In the genomic region with DNA sequence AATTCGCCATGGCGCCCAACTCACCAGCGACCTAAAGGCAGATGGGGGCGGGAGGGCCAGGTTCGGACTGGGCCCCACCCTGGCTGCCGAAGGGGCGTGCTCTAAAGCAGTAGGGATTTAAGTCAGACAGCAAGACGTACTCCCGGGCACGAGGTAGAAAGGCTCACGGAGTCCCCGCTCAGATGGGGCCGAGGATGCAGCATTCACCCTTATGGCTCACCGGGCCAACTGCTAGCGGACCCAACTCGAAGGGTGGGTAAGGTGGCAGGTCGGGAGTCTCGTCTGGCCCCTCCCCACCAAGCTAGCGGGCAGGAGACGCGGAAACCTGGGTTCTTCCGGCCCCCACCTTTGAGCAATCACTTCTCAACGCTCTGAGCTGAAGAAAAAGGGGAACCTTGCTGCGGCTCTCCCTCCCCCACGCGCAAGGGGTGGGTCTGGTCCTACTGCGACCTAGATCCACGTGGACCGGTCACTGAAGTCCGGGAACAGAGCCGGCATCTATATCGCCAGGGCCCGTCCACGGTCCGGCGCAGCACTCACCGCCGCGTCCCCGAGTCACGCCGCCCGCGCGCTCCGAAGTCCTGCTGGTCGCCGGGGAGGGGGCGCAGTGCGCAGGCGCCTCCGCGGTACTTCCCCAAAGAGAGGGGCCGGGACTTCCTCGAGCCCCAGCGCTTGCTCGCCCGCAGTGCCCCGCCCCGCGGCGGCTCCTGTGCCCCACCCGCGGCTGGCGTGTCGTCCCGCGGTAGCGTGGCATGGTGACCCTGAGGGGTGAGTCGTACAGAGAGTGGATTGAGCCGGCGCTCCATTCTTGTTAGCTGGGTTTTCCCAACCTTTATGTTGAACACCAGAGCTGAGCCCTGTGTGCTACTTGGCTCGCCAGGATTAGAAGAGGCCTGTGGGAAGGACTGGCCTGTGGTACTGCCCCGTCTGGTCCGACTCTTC, we compare ENCODE assay signal across 8 mouse cellular contexts. TPM values are rescaled to one million over a fixed set of nuclear protein-coding genes. Genes with fewer than 3 reads are reported as not detected.
A peak's percentile ranks its signal among the peaks of the same experiment; 100 is the strongest.
DNase-seq lines count a peak whose midpoint lies in the region; ATAC-seq and TF ChIP-seq lines count a peak whose summit lies in the region.

A gene (minus strand): TSS at position 639 of the 942 bp plus-strand sequence.

- no peaks in the 10 kb centered on the region; the same call in 1 of the 2 replicates for H3K4me1 ChIP-seq in forebrain, embryonic 11.5 days (replicated peaks; ENCODE audit: control insufficient read depth, insufficient read depth, low read length)
- peaks cover 15% of the 10 kb centered on the region for H3K4me1 ChIP-seq in heart, embryonic 15.5 days (replicated peaks)
- no peaks in the 10 kb centered on the region; the same call in 1 of the 2 replicates for H3K4me1 ChIP-seq in liver, embryonic 16.5 days (ENCODE audit: control insufficient read depth, low read depth, low read length)
- H3K4me1 ChIP-seq in neural tube, embryonic 12.5 days, result peaks cover 13% of the 10 kb centered on the region
- peaks cover 21% of the 10 kb centered on the region for H3K4me1 ChIP-seq in testis, adult 2 months (ENCODE audit: control insufficient read depth, insufficient read depth, low read length)

- ATAC-seq in forebrain, embryonic 11.5 days (replicated peaks; ENCODE audit: low FRiP score), result peak; percentile 91
- peak; percentile 85 for ATAC-seq in heart, embryonic 15.5 days (replicated peaks; ENCODE audit: insufficient number of reproducible peaks, insufficient read depth, low FRiP score, low read depth)
- peak; percentile 74 for ATAC-seq in liver, embryonic 16.5 days (ENCODE audit: low read depth)
- ATAC-seq in neural tube, embryonic 12.5 days (ENCODE audit: low FRiP score, low read depth), result peak; percentile 78

- WGBS in forebrain, embryonic 11.5 days, result under 1% methylated on average over 74 of the region's 75 CpGs
- WGBS in heart, embryonic 15.5 days, result under 1% methylated on average over 75 of the region's 75 CpGs
- under 1% methylated on average over 74 of the region's 75 CpGs for WGBS in liver, embryonic 16.5 days (ENCODE audit: insufficient replicate concordance)
- under 1% methylated on average over 75 of the region's 75 CpGs for WGBS in neural tube, embryonic 12.5 days

- DNase-seq in CD4-positive, CD25-positive, alpha-beta regulatory T cell, adult 2 months (ENCODE audit: low read depth, low spot score), result peak; percentile 93
- peak; percentile 92 for DNase-seq in brain, embryonic 14.5 days (ENCODE audit: low read depth)
- peak; percentile 88 for DNase-seq in forebrain, embryonic 11.5 days (ENCODE audit: low spot score)
- DNase-seq in kidney, postnatal 25 days, result peak; percentile 77 to 88

- TF ChIP-seq POLR2A in brain, embryonic 14.5 days (IDR thresholded peaks at IDR 0.05; ENCODE audit: borderline replicate concordance, extremely low read depth, insufficient read depth, insufficient read length, poor library complexity, severe bottlenecking), result peak; percentile 70
- TF ChIP-seq POLR2A in testis, adult 2 months (IDR thresholded peaks at IDR 0.05; ENCODE audit: control insufficient read depth, low read depth, low read length), result peak; percentile 57

- no peaks in the 10 kb centered on the region; the same call in 1 of the 2 replicates for H3K36me3 ChIP-seq in forebrain, embryonic 11.5 days (ENCODE audit: control insufficient read depth, insufficient read depth, low read length)
- H3K36me3 ChIP-seq in heart, embryonic 15.5 days, result peaks cover 10% of the 10 kb centered on the region
- H3K36me3 ChIP-seq in liver, embryonic 16.5 days (ENCODE audit: control insufficient read depth, insufficient read depth), result no peaks in the 10 kb centered on the region
- H3K36me3 ChIP-seq in neural tube, embryonic 12.5 days, result peaks cover 10% of the 10 kb centered on the region
- no peaks in the 10 kb centered on the region for H3K36me3 ChIP-seq in testis, adult 2 months (ENCODE audit: control insufficient read depth, insufficient read depth, low read length)

- H3K4me3 ChIP-seq in forebrain, embryonic 11.5 days (ENCODE audit: low read depth, low read length), result peak within 1 kb of the TSS; percentile 70
- H3K4me3 ChIP-seq in heart, embryonic 15.5 days, result peak within 1 kb of the TSS; percentile 66
- H3K4me3 ChIP-seq in liver, embryonic 16.5 days (ENCODE audit: low read depth, low read length), result peak within 1 kb of the TSS; percentile 49
- peak within 1 kb of the TSS; percentile 61 for H3K4me3 ChIP-seq in neural tube, embryonic 12.5 days
- peak within 1 kb of the TSS; percentile 92 for H3K4me3 ChIP-seq in testis, adult 2 months (ENCODE audit: control insufficient read depth, low read depth, low read length)

- peak within 1 kb of the TSS; percentile 75 for H3K4me2 ChIP-seq in forebrain, embryonic 11.5 days (ENCODE audit: low read depth, low read length, severe bottlenecking)
- H3K4me2 ChIP-seq in heart, embryonic 15.5 days, result peak within 1 kb of the TSS; percentile 93
- H3K4me2 ChIP-seq in liver, embryonic 16.5 days (ENCODE audit: low read depth, low read length), result peak within 1 kb of the TSS; percentile 67
- H3K4me2 ChIP-seq in neural tube, embryonic 12.5 days (replicated peaks), result peak within 1 kb of the TSS; percentile 91

- H3K27ac ChIP-seq in forebrain, embryonic 11.5 days (ENCODE audit: low read depth, low read length), result peak within 1 kb of the TSS; percentile 37; the same call in 1 of the 2 replicates
- peak within 1 kb of the TSS; percentile 33 for H3K27ac ChIP-seq in heart, embryonic 15.5 days
- H3K27ac ChIP-seq in liver, embryonic 16.5 days (ENCODE audit: low read length), result peak within 1 kb of the TSS; percentile 10; the same call in 1 of the 2 replicates
- no peak within 1 kb of the TSS for H3K27ac ChIP-seq in neural tube, embryonic 12.5 days
- peak within 1 kb of the TSS; percentile 55 for H3K27ac ChIP-seq in testis, adult 2 months (ENCODE audit: control insufficient read depth, insufficient read depth, low read depth, low read length)

- H3K9ac ChIP-seq in forebrain, embryonic 11.5 days (ENCODE audit: low read length), result peak within 1 kb of the TSS; percentile 89
- H3K9ac ChIP-seq in heart, embryonic 15.5 days, result peak within 1 kb of the TSS; percentile 75
- H3K9ac ChIP-seq in liver, embryonic 16.5 days (ENCODE audit: low read depth, low read length), result peak within 1 kb of the TSS; percentile 38
- peak within 1 kb of the TSS; percentile 72 for H3K9ac ChIP-seq in neural tube, embryonic 12.5 days

- no peaks in the 10 kb centered on the region for H3K27me3 ChIP-seq in forebrain, embryonic 11.5 days (ENCODE audit: control insufficient read depth, insufficient read depth, low read length)
- H3K27me3 ChIP-seq in heart, embryonic 15.5 days, result 0 out of 2 replicates have a peak, but pooled peaks cover 4% of the 10 kb centered on the region
- peaks cover 15% of the 10 kb centered on the region for H3K27me3 ChIP-seq in liver, embryonic 16.5 days (ENCODE audit: control insufficient read depth, insufficient read depth, low read depth, low read length)
- H3K27me3 ChIP-seq in neural tube, embryonic 12.5 days (replicated peaks), result no peaks in the 10 kb centered on the region
- H3K27me3 ChIP-seq in testis, adult 2 months (ENCODE audit: control insufficient read depth, insufficient read depth, low read length), result no peaks in the 10 kb centered on the region

- no peaks in the 10 kb centered on the region for H3K9me3 ChIP-seq in forebrain, embryonic 11.5 days (ENCODE audit: control insufficient read depth, low read length)
- H3K9me3 ChIP-seq in heart, embryonic 15.5 days (replicated peaks), result no peaks in the 10 kb centered on the region
- H3K9me3 ChIP-seq in liver, embryonic 16.5 days (replicated peaks; ENCODE audit: control insufficient read depth, low read length), result no peaks in the 10 kb centered on the region
- no peaks in the 10 kb centered on the region for H3K9me3 ChIP-seq in neural tube, embryonic 12.5 days

- TF ChIP-seq CTCF in brain, embryonic 14.5 days (IDR thresholded peaks at IDR 0.05; ENCODE audit: borderline replicate concordance, extremely low read depth, insufficient read depth, insufficient read length), result no peak
- TF ChIP-seq CTCF in testis, adult 2 months (IDR thresholded peaks at IDR 0.05; ENCODE audit: control insufficient read depth, insufficient read depth, insufficient replicate concordance, low read depth, low read length), result no peak

RNA-seq across cellular contexts. Expression of the gene that starts here (rescaled TPM):
- polyA plus RNA-seq in brain, embryonic 14.5 days (2012; rRNA removed), result 75.9 and 87.7 TPM in 2 replicates
- 64.7 and 74.8 TPM in 2 replicates for polyA plus RNA-seq in forebrain, embryonic 11.5 days (2014; fragmentation: Nextera tagmentation; extraction: Ambion mirVana)
- polyA plus RNA-seq in heart, embryonic 15.5 days (2015; fragmentation: Nextera tagmentation; extraction: Ambion mirVana), result 30.9 and 45.3 TPM in 2 replicates
- polyA plus RNA-seq in liver, embryonic 16.5 days (2015; fragmentation: Nextera tagmentation; extraction: Ambion mirVana), result 19.0 and 19.7 TPM in 2 replicates
- polyA plus RNA-seq in neural tube, embryonic 12.5 days (2016; fragmentation: Nextera tagmentation; extraction: Ambion mirVana), result 44.0 and 44.8 TPM in 2 replicates
- 25.7 and 28.2 TPM in 2 replicates for polyA plus RNA-seq in testis, adult 2 months (2012; rRNA removed)

Comparison
In these comparisons a context has a peak if more than half of its experiments do, and no peak if none do; other contexts are left out.
1. H3K9ac ChIP-seq: peak in every context shown above with its lines; median percentile 89 in forebrain, embryonic 11.5 days; 75 in heart, embryonic 15.5 days; 72 in neural tube, embryonic 12.5 days; 38 in liver, embryonic 16.5 days.